Mouse (Mus musculus) telencephalon, adult 2 months (tissue): ENCODE measurements around the gene Zfp462.
"Not testable (repeated sequence)": the region's sequence is repeated elsewhere in the genome, so short reads cannot be mapped to it uniquely, and the experiment has no call there.

ENCODE experiments used
- DNase-seq: peaks from one replicate; pipeline ENCODE4 v3.0.0-alpha.2; 2011; ENCODE audit warnings: low read depth, low spot score

Zfp462 gene

GRCm38 (mm10) chr4:54944921-54945430 lies at the start of gene Zfp462:
TSS of gene Zfp462 (plus strand) at chr4:54945048.
- DNase-seq, result no peak

GRCm38 (mm10) chr4:54896017-54896416 lies 48.8 kb upstream of the Zfp462 start:
- DNase-seq, result no peak

- no peak for DNase-seq
Measured at GRCm38 (mm10) chr4:54904641-54905040, 40.2 kb upstream of the Zfp462 start.

- no peak for DNase-seq
Measured at GRCm38 (mm10) chr4:54905399-54905953, 39.4 kb upstream of the Zfp462 start.

GRCm38 (mm10) chr4:54910300-54910699 lies 34.5 kb upstream of the Zfp462 start:
- DNase-seq, result no peak

- DNase-seq, result no peak
Measured at GRCm38 (mm10) chr4:54918276-54918675, 26.6 kb upstream of the Zfp462 start.

GRCm38 (mm10) chr4:54923386-54923785 lies 21.5 kb upstream of the Zfp462 start:
- DNase-seq, result no peak

GRCm38 (mm10) chr4:54924306-54924705 lies 20.5 kb upstream of the Zfp462 start:
- DNase-seq, result no peak

GRCm38 (mm10) chr4:54926456-54926855 lies 18.4 kb upstream of the Zfp462 start:
- DNase-seq, result not testable (repeated sequence)

- not testable (repeated sequence) for DNase-seq
Measured at GRCm38 (mm10) chr4:54927321-54928062, 17.4 kb upstream of the Zfp462 start.

- DNase-seq, result no peak
Measured at GRCm38 (mm10) chr4:54929686-54930085, 15.2 kb upstream of the Zfp462 start.

- no peak for DNase-seq
Measured at GRCm38 (mm10) chr4:54932668-54933067, 12.2 kb upstream of the Zfp462 start.

- DNase-seq, result no peak
Measured at GRCm38 (mm10) chr4:54937161-54937560, 7.7 kb upstream of the Zfp462 start.

GRCm38 (mm10) chr4:54945603-54946445 lies 976 bp downstream of the Zfp462 start:
- DNase-seq, result no peak

- DNase-seq, result no peak
Measured at GRCm38 (mm10) chr4:54946662-54947055, 1.8 kb downstream of the Zfp462 start.

GRCm38 (mm10) chr4:54947056-54947990 lies 2.5 kb downstream of the Zfp462 start:
- peak; percentile 49 for DNase-seq

GRCm38 (mm10) chr4:54947991-54948615 lies 3.3 kb downstream of the Zfp462 start:
- DNase-seq, result peak; percentile 51

- DNase-seq, result peak; percentile 28
Measured at GRCm38 (mm10) chr4:54948616-54949560, 4.0 kb downstream of the Zfp462 start.

- no peak for DNase-seq
Measured at GRCm38 (mm10) chr4:54949561-54949940, 4.7 kb downstream of the Zfp462 start.

- no peak for DNase-seq
Measured at GRCm38 (mm10) chr4:54950136-54950535, 5.3 kb downstream of the Zfp462 start.
